8 mouse cellular contexts compared by ENCODE assay signal in genomic region chr4:82499238-82499637, GRCm38 (mm10).
DNase-seq lines count a peak whose midpoint lies in the region; ATAC-seq lines count a peak whose summit lies in the region.
"Had no signal": no experiment of that assay in that cellular context is flagged by ENCODE, and none has a peak within 500 bp of the region (broad histone marks: within the 10 kb centered on the region; RNA-seq: fewer than 3 reads in every experiment).

No protein-coding gene starts in this region.

- no peak overlapping the region for H3K4me3 ChIP-seq in limb, embryonic 11.5 days (ENCODE audit: low read depth, low read length)
- H3K4me3 ChIP-seq in limb, embryonic 10.5 days = no peak overlapping the region
- H3K4me3 ChIP-seq in embryonic facial prominence, embryonic 14.5 days (ENCODE audit: low read depth, low read length) = peak overlapping the region; percentile 88
- peak overlapping the region; percentile 81 for H3K4me3 ChIP-seq in neural tube, embryonic 14.5 days (ENCODE audit: low read depth, low read length)

- intact Hi-C loops in heart, postnatal 36 days (cut with DNase I) = no loop called here

- ATAC-seq in limb, embryonic 11.5 days (ENCODE audit: insufficient number of reproducible peaks, low FRiP score, low TSS enrichment, low read depth) = no peak
- no peak for ATAC-seq in embryonic facial prominence, embryonic 14.5 days (ENCODE audit: low read depth)
- peak; percentile 35; the same call in 1 of the 2 replicates for ATAC-seq in neural tube, embryonic 14.5 days (ENCODE audit: low read depth)

- H3K9me3 ChIP-seq in limb, embryonic 11.5 days (ENCODE audit: control insufficient read depth, low read length) = no peaks in the 10 kb centered on the region
- H3K9me3 ChIP-seq in limb, embryonic 10.5 days (replicated peaks) = no peaks in the 10 kb centered on the region
- H3K9me3 ChIP-seq in embryonic facial prominence, embryonic 14.5 days (ENCODE audit: control insufficient read depth, low read length) = no peaks in the 10 kb centered on the region
- H3K9me3 ChIP-seq in neural tube, embryonic 14.5 days (ENCODE audit: control insufficient read depth, low read length) = no peaks in the 10 kb centered on the region

- WGBS in limb, embryonic 11.5 days = 80% methylated on average over 5 of the region's 5 CpGs
- 87% methylated on average over 5 of the region's 5 CpGs for WGBS in limb, embryonic 10.5 days
- 65% methylated on average over 5 of the region's 5 CpGs for WGBS in embryonic facial prominence, embryonic 14.5 days
- WGBS in neural tube, embryonic 14.5 days = 39% methylated on average over 5 of the region's 5 CpGs

- 0 out of 2 replicates have a peak, but pooled peaks cover 4% of the 10 kb centered on the region for H3K4me1 ChIP-seq in limb, embryonic 11.5 days (ENCODE audit: control insufficient read depth, insufficient read depth, low read length)
- peaks cover 17% of the 10 kb centered on the region; the same call in 1 of the 2 replicates for H3K4me1 ChIP-seq in limb, embryonic 10.5 days
- H3K4me1 ChIP-seq in embryonic facial prominence, embryonic 14.5 days (ENCODE audit: control insufficient read depth, insufficient read depth, low read length) = peaks cover 54% of the 10 kb centered on the region
- peaks cover 10% of the 10 kb centered on the region; the same call in 1 of the 2 replicates for H3K4me1 ChIP-seq in neural tube, embryonic 14.5 days (ENCODE audit: control insufficient read depth, insufficient read depth, low read length)

- no peak overlapping the region for H3K9ac ChIP-seq in limb, embryonic 11.5 days (ENCODE audit: low read length)
- peak overlapping the region; percentile 100; the same call in 1 of the 2 replicates for H3K9ac ChIP-seq in embryonic facial prominence, embryonic 14.5 days (ENCODE audit: low read depth, low read length)
- peak overlapping the region; percentile 58; the same call in 1 of the 2 replicates for H3K9ac ChIP-seq in neural tube, embryonic 14.5 days (replicated peaks; ENCODE audit: low read depth, low read length)

- H3K27ac ChIP-seq in limb, embryonic 11.5 days (replicated peaks; ENCODE audit: low read depth, low read length) = no peak overlapping the region
- no peak overlapping the region for H3K27ac ChIP-seq in limb, embryonic 10.5 days
- H3K27ac ChIP-seq in embryonic facial prominence, embryonic 14.5 days (replicated peaks; ENCODE audit: low read depth, low read length) = peak overlapping the region; percentile 100; the same call in 1 of the 2 replicates
- H3K27ac ChIP-seq in neural tube, embryonic 14.5 days (ENCODE audit: low read depth, low read length) = peak overlapping the region; percentile 78

- H3K4me2 ChIP-seq in limb, embryonic 11.5 days (ENCODE audit: low read depth, severe bottlenecking) = no peak overlapping the region
- peak overlapping the region; percentile 89 for H3K4me2 ChIP-seq in embryonic facial prominence, embryonic 14.5 days (ENCODE audit: low read depth, low read length)
- H3K4me2 ChIP-seq in neural tube, embryonic 14.5 days (ENCODE audit: low read depth, low read length) = peak overlapping the region; percentile 93

- DNase-seq in limb, embryonic 11.5 days (ENCODE audit: low spot score) = peak; percentile 19
- DNase-seq in limb, embryonic 10.5 days (ENCODE audit: low spot score) = no peak
- DNase-seq in embryonic facial prominence, embryonic 14.5 days (ENCODE audit: low spot score) = no peak
- peak; percentile 25 to 48 for DNase-seq in heart, postnatal 36 days
- no peak for DNase-seq in adrenal gland, adult 8-10 months
- no peak for DNase-seq in retina, postnatal 1 day
- DNase-seq: kidney, postnatal 10 days had no signal

- peaks cover 9% of the 10 kb centered on the region for H3K36me3 ChIP-seq in limb, embryonic 11.5 days (ENCODE audit: control insufficient read depth, insufficient read depth, low read length)
- peaks cover 35% of the 10 kb centered on the region for H3K36me3 ChIP-seq in limb, embryonic 10.5 days
- H3K36me3 ChIP-seq in embryonic facial prominence, embryonic 14.5 days (ENCODE audit: control insufficient read depth, insufficient read depth, low read length) = peaks cover 34% of the 10 kb centered on the region
- no peaks in the 10 kb centered on the region for H3K36me3 ChIP-seq in neural tube, embryonic 14.5 days (ENCODE audit: control insufficient read depth, insufficient read depth, low read length)

- H3K27me3 ChIP-seq in limb, embryonic 11.5 days (ENCODE audit: control insufficient read depth, insufficient read depth, low read length) = no peaks in the 10 kb centered on the region
- no peaks in the 10 kb centered on the region for H3K27me3 ChIP-seq in limb, embryonic 10.5 days (ENCODE audit: low read depth, poor library complexity, severe bottlenecking)
- no peaks in the 10 kb centered on the region for H3K27me3 ChIP-seq in embryonic facial prominence, embryonic 14.5 days (replicated peaks; ENCODE audit: control insufficient read depth, insufficient read depth, low read length)
- no peaks in the 10 kb centered on the region for H3K27me3 ChIP-seq in neural tube, embryonic 14.5 days (ENCODE audit: control insufficient read depth, insufficient read depth, low read length)

Comparison
In these comparisons a context has a peak if more than half of its experiments do, and no peak if none do; other contexts are left out.
1. DNase-seq: peak in limb, embryonic 11.5 days (single experiment) and heart, postnatal 36 days (2 of 2); none in limb, embryonic 10.5 days (single experiment), embryonic facial prominence, embryonic 14.5 days (single experiment), adrenal gland, adult 8-10 months (single experiment) and retina, postnatal 1 day (single experiment).
2. H3K27ac ChIP-seq: peak in embryonic facial prominence, embryonic 14.5 days (single experiment) and neural tube, embryonic 14.5 days (single experiment); none in limb, embryonic 11.5 days (single experiment) and limb, embryonic 10.5 days (single experiment).
3. H3K4me3 ChIP-seq: peak in embryonic facial prominence, embryonic 14.5 days (single experiment) and neural tube, embryonic 14.5 days (single experiment); none in limb, embryonic 11.5 days (single experiment) and limb, embryonic 10.5 days (single experiment).